Comparison of ENCODE assay signal across 8 mouse cellular contexts in genomic region chr10:22746334-22747322, GRCm38 (mm10). TPM values are rescaled to one million over a fixed set of nuclear protein-coding genes. Genes with fewer than 3 reads are reported as not detected.
DNase-seq lines count a peak whose midpoint lies in the region; ATAC-seq lines count a peak whose summit lies in the region.

No protein-coding gene starts in this region.

- intact Hi-C loops in heart, postnatal 10 days (cut with DNase I), result no loop called here

- ATAC-seq in neural tube, embryonic 11.5 days (ENCODE audit: insufficient read depth, low FRiP score, low TSS enrichment), result no peak
- peak; percentile 70 for ATAC-seq in neural tube, embryonic 12.5 days (ENCODE audit: low FRiP score, low read depth)

- no peaks in the 10 kb centered on the region for H3K27me3 ChIP-seq in neural tube, embryonic 11.5 days (ENCODE audit: control insufficient read depth, insufficient read depth, low read length)
- no peaks in the 10 kb centered on the region for H3K27me3 ChIP-seq in neural tube, embryonic 12.5 days (replicated peaks)

- H3K4me1 ChIP-seq in neural tube, embryonic 11.5 days (ENCODE audit: control insufficient read depth, insufficient read depth, low read length), result no peaks in the 10 kb centered on the region
- no peaks in the 10 kb centered on the region for H3K4me1 ChIP-seq in neural tube, embryonic 12.5 days

- no peak overlapping the region for H3K4me3 ChIP-seq in neural tube, embryonic 11.5 days (ENCODE audit: low read depth, low read length)
- H3K4me3 ChIP-seq in neural tube, embryonic 12.5 days, result no peak overlapping the region

- no peaks in the 10 kb centered on the region for H3K9me3 ChIP-seq in neural tube, embryonic 11.5 days (ENCODE audit: control insufficient read depth, low read length)
- no peaks in the 10 kb centered on the region for H3K9me3 ChIP-seq in neural tube, embryonic 12.5 days

- no peak overlapping the region for H3K27ac ChIP-seq in neural tube, embryonic 11.5 days (ENCODE audit: low read depth, low read length)
- H3K27ac ChIP-seq in neural tube, embryonic 12.5 days, result no peak overlapping the region

- H3K36me3 ChIP-seq in neural tube, embryonic 11.5 days (ENCODE audit: control insufficient read depth, insufficient read depth, low read length), result no peaks in the 10 kb centered on the region
- no peaks in the 10 kb centered on the region for H3K36me3 ChIP-seq in neural tube, embryonic 12.5 days

- no peak overlapping the region for H3K4me2 ChIP-seq in neural tube, embryonic 11.5 days (ENCODE audit: low read depth)
- H3K4me2 ChIP-seq in neural tube, embryonic 12.5 days (replicated peaks), result no peak overlapping the region

- WGBS in neural tube, embryonic 11.5 days, result 77% methylated on average over 13 of the region's 13 CpGs
- WGBS in neural tube, embryonic 12.5 days, result 67% methylated on average over 13 of the region's 13 CpGs

- peak; percentile 52 for DNase-seq in adrenal gland, postnatal 14 days
- DNase-seq in adrenal gland, adult 8-10 months, result no peak
- peak; percentile 10 for DNase-seq in neural tube, embryonic 11.5 days (ENCODE audit: low spot score)
- no peak for DNase-seq in neural tube, embryonic 10.5 days (ENCODE audit: extremely low spot score, low spot score)
- peak; percentile 35 to 46 for DNase-seq in heart, postnatal 10 days
- DNase-seq in embryo, embryonic 10.5 days (ENCODE audit: low spot score), result no peak
- no peak for DNase-seq in right cerebral cortex, postnatal 36 days (ENCODE audit: low spot score in 2 of 2)

- H3K9ac ChIP-seq in neural tube, embryonic 11.5 days (ENCODE audit: low read length), result no peak overlapping the region
- no peak overlapping the region for H3K9ac ChIP-seq in neural tube, embryonic 12.5 days

RNA-seq across cellular contexts. Expression of gene Tbpl1, which starts 14.9 kb away (rescaled TPM):
- total RNA-seq in adrenal gland, postnatal 14 days (2021), result 27.2 and 30.6 TPM in 2 replicates
- 10 to 100 TPM; 23.9 to 27.1 (median 26.5) TPM for total RNA-seq in adrenal gland, adult 8-10 months (2022)
- 108 and 115 TPM in 2 replicates for polyA plus RNA-seq in neural tube, embryonic 11.5 days (2014; fragmentation: Nextera tagmentation; extraction: Ambion mirVana)
- 10 to 100 TPM; 24.5 to 29.3 TPM for total RNA-seq in heart, postnatal 10 days (2021)
- 117 and 119 TPM in 2 replicates for polyA plus RNA-seq in neural tube, embryonic 12.5 days (2016; fragmentation: Nextera tagmentation; extraction: Ambion mirVana)

Comparison
In these comparisons a context has a peak if more than half of its experiments do, and no peak if none do; other contexts are left out.
1. DNase-seq: peak in adrenal gland, postnatal 14 days (single experiment), neural tube, embryonic 11.5 days (single experiment) and heart, postnatal 10 days (2 of 2); none in adrenal gland, adult 8-10 months (single experiment), neural tube, embryonic 10.5 days (single experiment), embryo, embryonic 10.5 days (single experiment) and right cerebral cortex, postnatal 36 days (0 of 2).